Mouse (Mus musculus) 3134 (cell line): Measurements from ENCODE around the gene 9930021J03Rik.
A peak's percentile ranks its signal among the peaks of the same experiment; 100 is the strongest.

Experiments
- DNase-seq: peaks from one replicate; pipeline ENCODE4 v3.0.0-alpha.2; 2011; ENCODE audit warnings: low spot score; ENCODE audit not compliant: insufficient read length; ENCODE audit errors: extremely low read depth

9930021J03Rik gene

GRCm38 (mm10) chr19:29696840-29697239 lies 108.9 kb downstream of the 9930021J03Rik start:
- no peak for DNase-seq

GRCm38 (mm10) chr19:29696309-29696708 lies 109.5 kb downstream of the 9930021J03Rik start:
- DNase-seq = no peak

DNA sequence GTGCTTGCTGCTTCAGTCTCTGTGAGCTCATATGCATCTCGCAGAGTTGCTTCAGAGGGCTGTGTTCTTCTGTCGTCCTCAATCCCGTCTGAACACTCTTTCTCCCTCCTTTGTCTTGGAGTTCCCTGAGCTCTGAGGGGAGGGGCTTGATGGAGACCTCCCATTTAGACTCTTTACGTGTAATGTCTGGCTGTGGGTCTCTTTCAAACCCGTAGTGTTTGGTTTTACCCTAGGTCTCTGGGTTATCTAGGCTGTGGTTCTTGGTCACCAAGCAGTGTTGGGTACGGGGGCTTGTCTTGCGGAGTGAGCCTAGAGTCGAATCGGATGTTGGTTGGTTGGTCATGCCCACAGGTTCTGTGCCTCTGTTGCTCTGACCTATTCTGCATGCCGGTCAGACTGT lies 110.7 kb downstream of the 9930021J03Rik start:
- no peak for DNase-seq

GRCm38 (mm10) chr19:29683844-29684540 lies 121.8 kb downstream of the 9930021J03Rik start:
- DNase-seq = peak; percentile 35

- DNase-seq = no peak
Observed at GRCm38 (mm10) chr19:29680182-29681152, 125.3 kb downstream of the 9930021J03Rik start.

DNA sequence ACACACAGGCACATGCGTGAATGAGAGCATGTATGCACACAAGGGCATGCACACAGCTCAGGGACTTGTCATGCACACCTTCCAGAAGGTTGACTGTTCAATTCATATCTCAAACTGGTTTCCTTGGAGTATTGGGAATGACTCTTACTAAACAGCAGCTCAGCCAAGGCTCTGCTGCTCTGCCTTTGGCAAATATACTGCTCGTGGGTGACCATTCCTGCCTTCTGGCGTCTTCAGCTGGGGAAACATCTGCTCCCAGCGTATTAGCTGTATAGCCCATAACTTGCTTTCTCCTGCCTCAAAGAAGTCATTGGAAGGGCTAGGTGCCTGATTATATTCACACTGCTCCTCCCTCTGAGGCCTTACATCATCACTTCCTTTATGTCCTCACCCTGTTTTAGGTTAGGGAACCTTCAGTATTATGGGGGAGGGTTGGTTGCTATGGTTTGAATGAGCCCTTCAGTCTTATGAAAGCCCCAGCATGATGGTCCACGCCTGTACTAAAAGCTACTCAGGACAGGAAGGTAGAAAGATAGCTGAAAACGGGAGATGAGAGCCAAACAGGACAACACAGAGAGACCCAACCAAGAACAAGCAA lies 127.5 kb downstream of the 9930021J03Rik start:
- no peak for DNase-seq

DNA sequence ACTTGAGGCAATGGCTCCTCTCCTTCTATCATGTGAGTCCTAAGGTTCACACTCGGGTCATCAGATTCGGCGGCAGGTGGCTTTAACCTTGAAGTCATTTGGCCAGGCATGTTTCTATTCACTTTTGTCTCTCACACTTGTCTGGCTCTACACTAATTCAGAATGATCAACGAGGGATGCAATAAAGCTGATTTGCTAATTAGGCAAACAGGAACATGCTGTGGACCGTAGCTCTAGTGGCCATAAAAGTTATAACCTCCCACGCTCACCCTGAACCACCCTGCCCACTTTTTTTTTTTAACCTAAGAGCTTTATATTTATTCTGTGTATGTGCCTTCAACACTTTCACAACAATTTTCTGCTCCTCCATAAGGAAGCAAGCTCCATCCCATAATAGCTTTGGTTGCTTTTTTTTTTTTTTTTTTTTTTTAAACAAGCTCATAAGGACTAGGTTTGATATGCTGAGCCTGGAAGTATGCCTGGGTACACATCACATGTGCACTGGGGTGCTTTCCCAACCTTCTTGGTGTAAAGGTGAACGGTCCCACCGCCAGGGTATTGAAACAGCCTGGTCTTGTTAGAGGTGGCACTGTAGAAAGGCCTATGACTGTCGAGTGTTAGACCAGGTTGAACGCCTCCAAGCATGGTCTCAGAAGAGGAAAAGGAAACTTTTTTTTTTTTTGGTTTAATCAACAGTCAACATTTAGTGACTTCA lies 129.2 kb downstream of the 9930021J03Rik start:
- no peak for DNase-seq

- no peak for DNase-seq
Observed at GRCm38 (mm10) chr19:29675562-29676078, 130.2 kb downstream of the 9930021J03Rik start.

DNA sequence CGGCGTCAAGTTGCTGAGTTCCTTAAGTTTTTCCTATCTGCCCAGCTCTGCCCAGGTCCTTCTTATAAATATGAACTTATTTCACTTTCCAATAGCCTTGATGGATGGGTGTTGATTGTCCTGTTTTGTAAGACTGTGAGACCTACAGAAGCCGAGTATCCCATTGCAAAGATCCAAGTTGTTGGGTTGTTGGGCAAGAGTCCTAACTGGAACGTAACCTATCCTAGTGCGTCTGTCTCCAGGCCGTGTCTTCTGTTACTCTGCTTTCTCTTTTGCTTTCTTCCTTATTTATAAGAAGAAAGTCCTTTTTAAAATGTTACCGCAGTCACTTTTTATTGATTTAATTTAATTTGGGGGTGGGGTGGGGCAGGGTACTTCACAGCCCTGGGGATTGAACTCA lies 130.8 kb downstream of the 9930021J03Rik start:
- no peak for DNase-seq

- DNase-seq = no peak
Observed at GRCm38 (mm10) chr19:29672660-29673059, 133.1 kb downstream of the 9930021J03Rik start.

DNA sequence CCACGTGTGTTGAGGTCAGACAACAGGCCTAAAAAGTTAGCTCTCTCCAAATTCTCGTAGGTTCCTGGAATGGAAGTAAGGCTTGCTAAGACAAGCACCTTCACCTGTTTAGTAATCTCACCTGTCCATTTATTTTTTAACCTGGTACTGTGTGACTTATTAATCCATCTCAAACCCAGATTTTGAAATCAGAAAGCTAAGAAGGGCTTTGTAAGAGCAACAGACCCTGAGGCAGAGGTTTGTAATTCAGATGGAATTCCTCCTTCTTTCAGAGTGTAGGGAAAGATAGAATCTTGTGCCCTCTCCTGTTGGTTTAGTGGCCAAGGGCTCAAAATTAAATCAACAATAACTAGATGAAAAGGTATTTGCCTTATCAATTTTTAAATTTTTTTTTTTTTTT lies 134.6 kb downstream of the 9930021J03Rik start:
- no peak for DNase-seq

GRCm38 (mm10) chr19:29670247-29670646 lies 135.5 kb downstream of the 9930021J03Rik start:
- DNase-seq = no peak

- DNase-seq = no peak
Observed at GRCm38 (mm10) chr19:29668135-29668534, 137.7 kb downstream of the 9930021J03Rik start.

- DNase-seq = peak; percentile 43
Observed at GRCm38 (mm10) chr19:29666965-29667594, 138.7 kb downstream of the 9930021J03Rik start.

DNA sequence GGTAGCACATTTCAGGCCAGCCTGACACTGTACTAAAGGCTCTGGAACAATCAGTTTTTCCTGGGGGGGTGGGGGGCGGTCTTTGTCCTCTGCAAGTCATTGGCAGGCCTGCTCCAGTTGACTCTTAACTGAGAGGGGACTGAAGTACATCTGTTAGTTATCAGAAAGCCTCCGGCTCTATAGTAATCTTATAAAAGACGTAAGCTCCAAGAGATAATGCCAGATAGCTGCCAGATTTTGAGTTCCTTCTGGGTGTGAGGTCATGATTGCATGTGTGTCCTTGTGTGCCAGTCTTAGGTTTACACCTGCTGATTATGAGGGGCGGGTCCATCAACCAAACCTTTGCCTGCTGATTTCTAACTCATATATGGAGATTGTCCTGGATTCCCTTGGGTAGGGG lies 139.6 kb downstream of the 9930021J03Rik start:
- DNase-seq = no peak

- DNase-seq = no peak
Observed at GRCm38 (mm10) chr19:29664934-29665333, 140.9 kb downstream of the 9930021J03Rik start.
